Mouse (Mus musculus) inflammation-experienced regulatory T-cells, adult 6 months (primary cell): ENCODE results near the gene Uqcr11. TPM values are rescaled to one million over a fixed set of nuclear protein-coding genes. Genes with fewer than 3 reads are reported as not detected.

Source experiments
- ATAC-seq: one replicate; pipeline ENCODE4 v1.8.0; 2017
- polyA plus RNA-seq, 3 experiments: library from polyadenylated mRNA; unstranded; fragments of 100-300 nt; shearing (Covaris generic); gene quantifications; one replicate each; pipeline ENCODE4 v1.2.1; 2017

The Uqcr11 gene
- polyA plus RNA-seq, 3 experiments from 2014 or later = 289 to 335 (median 330) TPM

GRCm38 (mm10) chr10:80398719-80399190 is 7.9 kb downstream of the Uqcr11 start:
- peak; percentile 33 for ATAC-seq

- ATAC-seq = no peak
Observed at GRCm38 (mm10) chr10:80398174-80398535, 8.5 kb downstream of the Uqcr11 start.

DNA sequence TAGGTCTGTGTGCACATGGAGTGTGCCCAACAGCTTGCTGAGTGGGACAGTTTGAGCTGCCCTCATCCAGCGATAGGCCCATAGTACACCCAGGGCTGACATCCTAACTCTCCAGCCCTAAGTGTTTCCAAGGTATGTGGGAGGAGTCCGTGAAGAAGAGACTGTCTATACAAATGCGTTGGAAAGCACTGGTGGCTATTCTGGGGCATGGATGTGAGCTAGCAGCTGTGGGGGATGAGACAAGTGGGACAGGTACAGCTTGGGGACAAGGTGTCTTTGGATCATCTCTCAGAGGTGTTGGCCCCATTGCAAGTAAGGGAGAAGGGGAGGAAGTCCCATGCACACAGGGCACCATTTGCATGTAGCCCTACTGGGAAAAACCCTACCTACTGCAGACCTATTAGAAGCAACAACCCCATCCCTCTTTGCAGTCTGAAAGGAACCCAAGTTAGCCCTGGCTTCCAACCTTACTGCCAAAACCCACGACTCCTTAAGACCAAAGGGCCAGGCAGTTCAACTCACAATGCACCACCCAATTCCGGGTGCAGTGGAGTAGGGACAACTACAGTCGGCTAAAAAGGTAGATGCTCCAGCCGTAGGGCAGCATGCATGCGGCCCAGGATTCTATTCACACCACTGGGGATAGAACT is 9.0 kb downstream of the Uqcr11 start:
- no peak for ATAC-seq

DNA sequence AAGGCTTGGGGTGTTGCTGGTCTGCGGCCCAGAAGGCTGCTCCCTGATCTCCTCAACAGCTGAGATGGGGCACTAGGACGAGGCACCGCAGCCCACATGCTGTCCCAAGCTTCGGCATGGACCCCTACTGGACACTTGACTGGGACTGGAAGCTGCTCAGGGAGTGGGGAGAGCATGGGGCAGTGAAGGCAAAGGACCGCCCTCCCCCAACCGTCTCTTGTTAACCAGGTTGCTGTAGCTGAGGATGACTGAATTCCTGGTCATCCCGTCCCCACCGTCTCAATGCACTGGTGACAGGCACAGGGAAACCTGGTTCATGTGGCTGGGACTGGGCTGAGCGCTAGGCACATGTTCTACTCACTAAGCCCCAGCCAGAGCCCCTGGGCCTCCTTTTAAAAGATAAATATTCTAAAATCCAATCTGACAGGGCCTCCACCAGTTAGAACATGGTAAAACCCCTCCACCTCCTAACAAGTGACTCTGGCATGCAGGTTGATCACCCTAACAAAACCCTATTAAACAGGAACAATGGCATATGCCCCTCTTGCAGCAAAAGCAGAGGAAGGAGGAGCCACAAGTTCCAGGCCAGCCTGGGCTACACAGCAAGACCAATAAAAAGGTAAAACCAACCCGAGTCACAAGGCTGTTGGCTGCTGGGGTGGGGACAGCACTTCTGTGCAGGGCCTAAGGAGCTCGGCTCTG is 9.7 kb downstream of the Uqcr11 start:
- ATAC-seq = no peak

DNA sequence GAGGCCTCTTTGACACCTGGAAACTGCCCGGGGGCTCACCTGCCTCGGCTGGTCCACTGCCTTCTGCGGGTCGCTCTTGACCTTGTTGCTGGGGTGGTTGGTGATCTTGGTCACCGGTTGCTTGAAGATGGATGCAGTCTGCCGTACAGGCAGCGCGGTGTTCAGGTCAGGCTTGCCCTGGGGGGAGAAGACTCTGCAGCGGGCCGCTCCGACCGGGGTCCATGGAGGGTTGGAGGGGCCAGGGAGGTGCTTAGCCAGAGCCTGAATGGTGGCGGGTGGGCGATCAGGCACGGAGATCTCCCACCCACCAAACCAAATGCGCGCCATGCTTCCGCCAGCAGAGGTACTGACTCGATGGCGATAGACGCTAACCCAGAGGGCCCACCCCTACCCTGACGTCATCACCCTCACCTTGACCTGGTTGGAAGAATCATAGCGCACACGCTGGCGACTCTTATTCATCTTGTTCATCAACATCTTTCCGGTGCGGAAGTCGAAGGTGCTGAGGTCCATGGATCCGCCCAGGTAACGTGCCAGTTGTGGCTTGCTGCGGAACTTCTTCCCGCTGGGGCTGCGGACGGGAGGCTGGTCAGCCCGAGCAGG is 11.5 kb downstream of the Uqcr11 start:
- no peak for ATAC-seq

DNA sequence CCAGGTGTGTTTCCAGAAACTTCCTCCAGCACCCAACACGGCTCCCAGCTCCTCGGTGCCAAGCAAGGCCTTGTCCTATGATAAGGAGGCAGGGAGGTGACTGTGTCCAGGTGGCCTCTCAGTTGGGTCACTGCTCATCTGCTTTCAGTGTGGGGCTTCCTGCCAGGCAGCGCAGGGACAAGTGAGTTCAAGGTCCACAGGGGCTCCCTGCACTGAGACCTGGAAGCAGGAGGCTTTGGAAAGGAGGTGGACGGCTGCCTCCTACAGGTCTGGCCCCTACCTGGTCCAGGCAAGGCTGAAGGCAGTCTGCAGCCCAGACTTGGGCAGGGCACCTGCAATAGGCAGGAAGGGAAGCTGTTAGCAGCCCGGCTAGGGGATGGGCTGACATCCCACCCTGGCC is 13.9 kb downstream of the Uqcr11 start:
- no peak for ATAC-seq

- ATAC-seq = no peak
Observed at GRCm38 (mm10) chr10:80390697-80391096, 15.9 kb downstream of the Uqcr11 start.

- no peak for ATAC-seq
Observed at GRCm38 (mm10) chr10:80389185-80389708, 17.4 kb downstream of the Uqcr11 start.

DNA sequence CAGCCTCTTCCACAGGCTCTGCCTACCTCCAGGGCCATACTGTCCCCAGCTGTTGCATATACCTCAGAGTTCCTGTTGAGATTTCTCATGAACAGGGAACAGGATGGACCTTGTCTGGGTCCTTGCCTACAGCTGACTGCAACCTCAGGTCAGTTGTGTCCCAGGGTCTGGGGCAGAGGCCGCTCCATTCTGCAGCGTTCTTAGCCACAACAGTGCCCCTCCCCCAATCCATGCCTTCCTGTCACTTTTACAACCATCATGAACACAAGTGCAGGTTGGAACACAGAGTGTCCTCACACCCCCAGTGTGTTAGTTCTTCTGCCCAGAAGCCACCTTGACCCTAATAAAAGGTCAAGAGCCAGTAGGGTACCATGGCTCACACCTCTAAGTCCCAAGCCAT is 17.9 kb downstream of the Uqcr11 start:
- no peak for ATAC-seq

GRCm38 (mm10) chr10:80387522-80387959 is 19.1 kb downstream of the Uqcr11 start, which contains the start of gene Mex3d:
TSS of gene Mex3d (minus strand) at chr10:80387659.
- ATAC-seq = peak; percentile 57

GRCm38 (mm10) chr10:80386735-80387471 is 19.7 kb downstream of the Uqcr11 start:
- ATAC-seq = peak; percentile 12

- no peak for ATAC-seq
Observed at GRCm38 (mm10) chr10:80385811-80386734, 20.6 kb downstream of the Uqcr11 start.

DNA sequence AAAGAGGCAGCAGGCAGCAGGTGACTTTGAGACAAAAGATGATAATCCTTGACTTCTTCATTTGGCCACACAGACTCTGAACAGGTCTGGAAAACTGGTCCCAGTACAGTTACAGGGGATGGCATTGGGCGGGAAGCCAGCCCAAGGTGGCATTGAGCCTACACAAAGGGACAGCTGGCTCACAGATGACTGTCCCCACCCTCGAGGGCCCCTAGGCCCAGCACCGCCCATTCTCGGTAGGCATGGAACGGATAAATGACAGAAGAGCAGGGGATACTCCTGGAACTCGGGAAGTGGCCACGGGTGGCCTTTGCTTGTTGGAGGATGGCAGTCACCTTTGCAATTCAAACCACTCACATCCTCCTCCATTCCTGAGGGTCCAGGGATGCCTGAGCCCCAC is 21.3 kb downstream of the Uqcr11 start:
- no peak for ATAC-seq

DNA sequence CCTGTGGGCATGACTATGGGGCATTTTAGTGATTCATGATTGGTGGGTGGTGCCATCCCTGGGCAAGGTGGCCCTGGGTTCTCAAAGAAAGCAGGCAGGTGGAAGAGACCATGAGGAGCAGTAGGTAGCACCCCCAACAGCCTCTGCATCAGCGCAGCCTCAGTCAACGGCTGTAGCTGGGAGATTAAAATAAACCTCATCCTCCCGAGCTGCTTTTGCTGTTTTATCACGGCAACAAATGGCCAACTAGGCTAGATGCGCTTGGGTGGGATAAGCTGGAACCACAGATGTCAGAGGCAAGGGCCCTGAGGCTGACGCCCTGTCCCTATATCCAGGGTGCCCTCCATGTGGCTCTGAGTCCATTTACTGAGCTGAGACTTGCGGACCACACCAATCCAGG is 21.9 kb downstream of the Uqcr11 start:
- no peak for ATAC-seq

GRCm38 (mm10) chr10:80384115-80384639 is 22.5 kb downstream of the Uqcr11 start:
- no peak for ATAC-seq

- no peak for ATAC-seq
Observed at GRCm38 (mm10) chr10:80383431-80383830, 23.2 kb downstream of the Uqcr11 start.

GRCm38 (mm10) chr10:80382641-80383365 is 23.8 kb downstream of the Uqcr11 start:
- ATAC-seq = no peak

DNA sequence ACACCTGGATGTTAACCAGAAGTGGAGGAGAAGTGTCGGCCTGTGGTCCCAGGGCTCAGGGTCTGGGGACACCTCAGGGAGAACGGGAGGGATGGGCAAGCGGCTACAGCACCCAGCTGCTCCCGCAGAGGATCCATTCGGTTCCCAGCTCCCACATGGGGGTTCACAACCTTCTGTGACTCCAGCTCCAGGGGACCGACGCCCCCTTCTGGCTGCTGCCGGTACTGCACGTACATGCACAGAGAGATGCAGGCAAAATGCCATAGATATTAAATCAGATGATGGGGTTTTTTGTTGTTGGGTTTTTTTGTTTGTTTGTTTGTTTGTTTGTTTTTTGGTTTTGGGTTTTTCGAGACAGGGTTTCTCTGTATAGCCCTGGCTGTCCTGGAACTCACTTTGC is 28.9 kb downstream of the Uqcr11 start:
- ATAC-seq = no peak

DNA sequence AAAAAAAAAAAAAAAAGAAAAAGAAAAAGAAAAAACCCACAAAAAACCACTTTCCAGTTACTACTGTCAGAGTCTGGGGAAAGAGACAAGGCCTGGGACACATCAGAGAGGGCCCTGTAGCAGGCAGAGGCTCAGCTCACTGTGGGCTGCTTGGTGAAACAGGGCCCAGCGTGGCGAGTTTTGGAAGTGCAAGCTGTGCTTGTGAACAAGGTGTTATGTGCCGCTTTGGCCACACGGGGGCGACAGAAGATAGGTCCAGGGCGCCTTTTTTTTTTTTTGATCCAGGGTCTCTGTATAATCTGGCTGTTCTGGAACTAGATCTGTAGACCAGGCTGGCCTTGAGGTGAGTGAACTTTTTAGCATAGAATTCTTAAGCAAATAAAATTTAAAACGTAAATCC is 30.5 kb downstream of the Uqcr11 start:
- ATAC-seq = peak; percentile 83

GRCm38 (mm10) chr10:80374063-80374462 is 32.6 kb downstream of the Uqcr11 start:
- ATAC-seq = no peak

DNA sequence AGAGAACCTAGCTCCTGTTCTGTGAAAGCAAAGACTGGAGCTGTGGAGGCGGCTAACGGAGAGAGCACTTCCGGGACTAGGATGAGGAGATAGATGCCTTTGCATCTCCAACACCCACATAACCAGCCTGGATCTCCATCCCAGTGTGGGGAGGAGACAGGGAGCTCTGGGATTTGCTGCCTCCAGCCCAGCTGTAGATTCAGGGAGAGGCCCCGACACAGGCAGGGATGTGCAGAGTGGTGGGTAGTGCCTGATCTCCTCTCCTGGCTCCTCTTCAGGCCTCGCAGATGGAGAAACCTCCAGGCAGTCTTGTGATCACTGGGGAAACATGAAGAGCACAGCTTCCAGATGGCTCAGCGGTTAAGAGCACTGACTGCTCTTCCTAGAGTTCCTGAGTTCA is 33.9 kb downstream of the Uqcr11 start:
- no peak for ATAC-seq
